Mouse (Mus musculus): ENCODE results near the gene Trafd1. TPM values are rescaled to one million over a fixed set of nuclear protein-coding genes. Genes with fewer than 3 reads are reported as not detected.

Trafd1 gene
- polyA plus RNA-seq, 1 experiment from 2014 or later, result 135 TPM

- Histone ChIP-seq H3K9ac (ENCODE audit: low read depth, low read length) (no peak overlapping the region), H3K36me3 (ENCODE audit: control insufficient read depth, insufficient read depth, low read length) (peaks cover 63% of the 10 kb centered on the region), H3K9me3 (replicated peaks; ENCODE audit: control insufficient read depth, low read length, poor library complexity, severe bottlenecking) (no peaks in the 10 kb centered on the region), H3K27ac (ENCODE audit: low read length) (no peak overlapping the region), H3K4me1 (ENCODE audit: control insufficient read depth, insufficient read depth, low read length) (no peaks in the 10 kb centered on the region), H3K4me2 (ENCODE audit: low read length) (no peak overlapping the region), H3K27me3 (ENCODE audit: control insufficient read depth, insufficient read depth, low read depth, low read length) (no peaks in the 10 kb centered on the region), H3K4me3 (ENCODE audit: low read depth, low read length) (no peak overlapping the region)
- 85% methylated on average over 11 of the region's 11 CpGs for WGBS
- ATAC-seq, result no peak
Observed at GRCm38 (mm10) chr5:121329333-121330058, 55.9 kb downstream of the Trafd1 start.

- H3K4me1 ChIP-seq (ENCODE audit: control insufficient read depth, insufficient read depth, low read length), result no peaks in the 10 kb centered on the region
- H3K9me3 ChIP-seq (replicated peaks; ENCODE audit: control insufficient read depth, low read length, poor library complexity, severe bottlenecking), result no peaks in the 10 kb centered on the region
- WGBS, result 89% methylated on average over 14 of the region's 14 CpGs
- no peaks in the 10 kb centered on the region for H3K27me3 ChIP-seq (ENCODE audit: control insufficient read depth, insufficient read depth, low read depth, low read length)
- no peak overlapping the region for H3K9ac ChIP-seq (ENCODE audit: low read depth, low read length)
- no peak overlapping the region for H3K4me3 ChIP-seq (ENCODE audit: low read depth, low read length)
- no peak for ATAC-seq
- H3K27ac ChIP-seq (ENCODE audit: low read length), result no peak overlapping the region
- H3K36me3 ChIP-seq (ENCODE audit: control insufficient read depth, insufficient read depth, low read length), result peaks cover 64% of the 10 kb centered on the region
- H3K4me2 ChIP-seq (ENCODE audit: low read length), result no peak overlapping the region
Observed at GRCm38 (mm10) chr5:121326079-121326805, 59.2 kb downstream of the Trafd1 start.

Other genes starting within 250 kb of the Trafd1 start
- 18.4 and 21.4 TPM in 2 replicates for gene Ptpn11, start 194.2 kb downstream of the Trafd1 start, polyA plus RNA-seq (2015; fragmentation: Nextera tagmentation; extraction: Ambion mirVana)
- gene Rpl6, start 181.2 kb downstream of the Trafd1 start, polyA plus RNA-seq (2015; fragmentation: Nextera tagmentation; extraction: Ambion mirVana), result 345 and 352 TPM in 2 replicates
- gene Hectd4, start 165.4 kb downstream of the Trafd1 start, polyA plus RNA-seq (2015; fragmentation: Nextera tagmentation; extraction: Ambion mirVana), result 22.6 and 22.9 TPM in 2 replicates
- 54.0 and 55.0 TPM in 2 replicates for gene Naa25, start 12.3 kb upstream of the Trafd1 start, polyA plus RNA-seq (2015; fragmentation: Nextera tagmentation; extraction: Ambion mirVana)
- gene Tmem116, start 66.3 kb upstream of the Trafd1 start, polyA plus RNA-seq (2015; fragmentation: Nextera tagmentation; extraction: Ambion mirVana), result 1.9 and 2.2 TPM in 2 replicates
- 174 and 182 TPM in 2 replicates for gene Erp29, start 66.9 kb upstream of the Trafd1 start, polyA plus RNA-seq (2015; fragmentation: Nextera tagmentation; extraction: Ambion mirVana)
- not detected in 2 replicates for gene Adam1b, start 117.8 kb upstream of the Trafd1 start, polyA plus RNA-seq (2015; fragmentation: Nextera tagmentation; extraction: Ambion mirVana)
- gene Adam1a, start 159.8 kb upstream of the Trafd1 start, polyA plus RNA-seq (2015; fragmentation: Nextera tagmentation; extraction: Ambion mirVana), result 4.9 and 6.5 TPM in 2 replicates
- not detected in 2 replicates for gene Gm42878, start 159.8 kb upstream of the Trafd1 start, polyA plus RNA-seq (2015; fragmentation: Nextera tagmentation; extraction: Ambion mirVana)
- 58.8 and 64.1 TPM in 2 replicates for gene Mapkapk5, start 160.3 kb upstream of the Trafd1 start, polyA plus RNA-seq (2015; fragmentation: Nextera tagmentation; extraction: Ambion mirVana)
- 129 and 141 TPM in 2 replicates for gene Aldh2, start 208.2 kb upstream of the Trafd1 start, polyA plus RNA-seq (2015; fragmentation: Nextera tagmentation; extraction: Ambion mirVana)
- 1.4 and 1.9 TPM in 2 replicates for gene Acad12, start 233.3 kb upstream of the Trafd1 start, polyA plus RNA-seq (2015; fragmentation: Nextera tagmentation; extraction: Ambion mirVana)

All from midbrain, embryonic 16.5 days (tissue).